Mouse (Mus musculus): Measurements from ENCODE around the gene Emilin2.

Emilin2 gene

GRCm38 (mm10) chr17:71203998-71204808, 107.6 kb downstream of the Emilin2 start:
- DNase-seq (ENCODE audit: low spot score), result no peak

All from T-cell, adult 2 months (primary cell).